Mouse (Mus musculus) intestine, postnatal 0 days (tissue): Measurements from ENCODE around the gene Srm. TPM values are rescaled to one million over a fixed set of nuclear protein-coding genes. Genes with fewer than 3 reads are reported as not detected.
A peak's percentile ranks its signal among the peaks of the same experiment; 100 is the strongest.

Source experiments
- ATAC-seq: fragments of 200-750 bp; cut with Nextera tagmentation; 2 replicates; pipeline ENCODE4 v1.8.0; 2017; ENCODE audit warnings: mild to moderate bottlenecking, moderate TSS enrichment, moderate library complexity
- H3K27ac ChIP-seq: fragments of 300-500 bp; sonication (generic); 2 replicates; pipeline ENCODE4 v1.5.1; 2014; ENCODE audit warnings: mild to moderate bottlenecking, low read depth, low read length, moderate library complexity
- H3K27me3 ChIP-seq: fragments of 300-500 bp; sonication (generic); replicated peaks from 2 replicates; pipeline ENCODE4 v1.6.1; 2014; ENCODE audit warnings: low read length, mixed read lengths; ENCODE audit not compliant: control insufficient read depth, insufficient read depth
- H3K36me3 ChIP-seq: fragments of 300-500 bp; sonication (generic); 2 replicates; pipeline ENCODE4 v1.6.1; 2014; ENCODE audit warnings: mild to moderate bottlenecking, moderate library complexity; ENCODE audit not compliant: control insufficient read depth, insufficient read depth
- H3K4me1 ChIP-seq: fragments of 300-500 bp; sonication (generic); replicated peaks from 2 replicates; pipeline ENCODE4 v1.6.1; 2014; ENCODE audit warnings: antibody characterized with exemption, low read length, mixed read lengths; ENCODE audit not compliant: control insufficient read depth, insufficient read depth
- H3K4me2 ChIP-seq: fragments of 300-500 bp; sonication (generic); replicated peaks from 2 replicates; pipeline ENCODE4 v1.6.1; 2014; ENCODE audit warnings: low read depth, mild to moderate bottlenecking, moderate library complexity
- H3K4me3 ChIP-seq: fragments of 300-500 bp; sonication (generic); 2 replicates; pipeline ENCODE4 v1.5.1; 2014; ENCODE audit warnings: low read depth, low read length
- H3K9ac ChIP-seq: fragments of 300-500 bp; sonication (generic); 2 replicates; pipeline ENCODE4 v1.6.1; 2014; ENCODE audit warnings: mild to moderate bottlenecking, low read depth, low read length
- H3K9me3 ChIP-seq: fragments of 300-500 bp; sonication (generic); 2 replicates; pipeline ENCODE4 v1.6.1; 2016; ENCODE audit warnings: mixed run types; ENCODE audit not compliant: control insufficient read depth
- CTCF ChIP-seq: sonication (generic); IDR thresholded peaks from 2 replicates; pipeline ENCODE4 v1.5.1; 2016; ENCODE audit warnings: low read depth, mild to moderate bottlenecking, control low read depth, antibody characterized with exemption, moderate library complexity
- WGBS: fragments of 180-500 bp; shearing (Covaris S2); extraction: QIAGEN DNeasy Blood & Tissue Kit; methylation state at CpG from one replicate; pipeline ENCODE4 v1.1.7; 2014; 5-methylcytosine and 5-hydroxymethylcytosine counted together
- polyA plus RNA-seq: library from polyadenylated mRNA; unstranded; fragments of >200 nt; fragmentation: Nextera tagmentation; extraction: Ambion mirVana; gene quantifications from 2 replicates; pipeline ENCODE4 v1.2.1, GENCODE M21; 2015

Srm gene
- polyA plus RNA-seq, 1 experiment from 2014 or later = 50.5 TPM

DNA sequence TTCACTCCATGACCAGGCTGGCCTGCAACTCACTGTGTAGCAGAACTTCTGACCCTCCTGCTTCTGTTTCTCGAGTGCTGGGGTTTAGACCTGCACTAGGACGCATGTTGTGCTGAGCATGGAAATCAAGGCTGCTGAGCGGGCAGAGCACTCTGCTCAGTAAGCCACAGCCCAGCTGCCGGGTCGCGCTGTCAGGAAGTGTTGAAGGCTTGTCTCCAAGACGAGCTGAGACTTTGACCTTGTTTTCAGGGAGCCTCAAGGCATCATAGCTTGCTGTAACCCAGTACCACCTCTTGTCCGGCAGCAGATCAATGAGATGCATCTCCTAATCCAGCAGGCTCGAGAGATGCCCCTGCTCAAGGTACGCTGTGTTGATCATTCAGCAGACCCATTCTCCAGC is 21.2 kb upstream of the Srm start:
- no peak overlapping the region for H3K4me2 ChIP-seq
- no peak overlapping the region for H3K4me3 ChIP-seq
- H3K9me3 ChIP-seq = no peaks in the 10 kb centered on the region
- TF ChIP-seq CTCF = no peak
- no peak overlapping the region for H3K9ac ChIP-seq
- no peaks in the 10 kb centered on the region for H3K4me1 ChIP-seq
- H3K27ac ChIP-seq = no peak overlapping the region
- peaks cover 93% of the 10 kb centered on the region for H3K36me3 ChIP-seq
- no peak; the same call in 1 of the 2 replicates for ATAC-seq
- 55% methylated on average over 10 of the region's 10 CpGs for WGBS
- H3K27me3 ChIP-seq = no peaks in the 10 kb centered on the region

DNA sequence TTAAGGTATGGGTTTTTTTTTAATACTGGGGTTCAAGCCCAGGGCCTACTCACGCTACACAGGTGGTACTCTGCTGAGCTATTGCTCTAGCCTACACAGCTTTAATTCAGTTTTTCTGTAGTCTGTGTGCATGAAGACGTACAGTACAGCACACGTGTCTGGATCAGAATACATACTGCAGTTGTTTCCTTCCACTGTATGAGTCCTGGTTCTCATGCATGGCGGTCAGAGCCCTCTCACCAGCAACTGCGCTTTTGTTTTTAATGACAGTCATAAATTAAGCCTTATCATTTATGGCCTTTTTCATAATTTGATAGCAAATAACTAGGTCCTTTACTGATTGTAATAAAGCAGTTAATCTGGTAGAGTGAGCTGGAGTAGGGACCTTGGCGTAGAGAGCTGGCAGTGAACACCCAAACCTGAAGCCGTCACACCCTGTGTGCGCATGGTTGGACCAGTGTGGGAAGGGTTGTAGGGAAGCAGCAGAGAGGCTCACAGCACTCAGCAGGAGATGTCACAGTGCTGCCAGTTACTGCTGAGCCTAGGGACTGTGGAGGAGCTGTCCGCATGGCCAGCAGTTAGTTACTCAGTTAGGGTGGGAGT is 20.5 kb upstream of the Srm start:
- H3K4me2 ChIP-seq = no peak overlapping the region
- ATAC-seq = no peak
- H3K9me3 ChIP-seq = no peaks in the 10 kb centered on the region
- no peaks in the 10 kb centered on the region for H3K4me1 ChIP-seq
- peak overlapping the region; percentile 21; the same call in 1 of the 2 replicates for H3K27ac ChIP-seq
- H3K4me3 ChIP-seq = no peak overlapping the region
- H3K36me3 ChIP-seq = peaks cover 93% of the 10 kb centered on the region
- 55% methylated on average over 9 of the region's 9 CpGs for WGBS
- TF ChIP-seq CTCF = no peak
- no peak overlapping the region for H3K9ac ChIP-seq
- H3K27me3 ChIP-seq = no peaks in the 10 kb centered on the region

DNA sequence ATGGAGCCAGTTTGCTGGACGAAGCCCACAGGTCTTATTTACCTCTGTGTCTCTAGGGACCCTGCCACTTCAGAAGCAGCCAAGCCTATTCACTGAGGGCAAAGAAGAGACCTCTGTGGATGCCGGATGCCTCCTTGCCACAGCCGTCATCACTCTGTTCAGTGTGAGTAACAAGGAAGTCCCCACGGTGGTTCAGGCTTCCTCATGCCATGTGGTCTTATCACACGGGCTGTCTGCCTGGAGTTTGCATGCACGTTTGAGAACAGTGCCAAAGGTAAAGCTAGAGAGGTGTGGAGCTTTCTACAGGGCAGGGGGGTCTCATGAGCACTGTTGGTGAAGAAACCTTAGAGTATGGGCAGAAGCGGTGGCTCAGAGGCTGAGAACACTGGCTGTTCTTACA is 18.1 kb upstream of the Srm start:
- no peak for TF ChIP-seq CTCF
- Histone ChIP-seq H3K27me3 (no peaks in the 10 kb centered on the region), H3K9ac (no peak overlapping the region), H3K4me3 (no peak overlapping the region), H3K36me3 (peaks cover 93% of the 10 kb centered on the region), H3K27ac (no peak overlapping the region), H3K4me2 (no peak overlapping the region), H3K4me1 (no peaks in the 10 kb centered on the region), H3K9me3 (no peaks in the 10 kb centered on the region)
- no peak for ATAC-seq
- WGBS = 85% methylated on average over 7 of the region's 7 CpGs

DNA sequence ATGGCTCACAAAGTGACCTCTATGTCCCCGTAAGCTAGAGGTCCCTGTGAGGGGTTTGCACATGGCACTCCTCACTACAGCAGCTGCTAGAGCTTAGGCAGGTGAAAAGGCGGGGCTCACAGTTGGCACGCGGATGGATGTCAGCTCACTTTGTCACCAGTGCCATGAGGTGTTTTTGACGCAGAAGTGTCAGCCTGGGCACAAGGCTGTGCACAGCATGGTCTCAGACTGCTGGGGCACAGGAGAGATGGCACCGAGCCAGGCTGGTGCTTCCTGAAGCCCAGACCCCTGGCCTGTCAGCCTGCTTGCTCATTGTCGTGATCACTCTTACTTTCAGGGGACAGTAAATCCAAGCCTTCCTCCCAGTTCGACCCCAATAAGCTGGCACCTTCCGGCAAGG is 10.5 kb upstream of the Srm start:
- Histone ChIP-seq H3K9ac (no peak overlapping the region), H3K27ac (no peak overlapping the region), H3K4me2 (no peak overlapping the region), H3K36me3 (peaks cover 69% of the 10 kb centered on the region), H3K9me3 (no peaks in the 10 kb centered on the region), H3K27me3 (no peaks in the 10 kb centered on the region), H3K4me3 (no peak overlapping the region), H3K4me1 (no peaks in the 10 kb centered on the region)
- no peak for ATAC-seq
- no peak for TF ChIP-seq CTCF
- WGBS = 85% methylated on average over 9 of the region's 9 CpGs

DNA sequence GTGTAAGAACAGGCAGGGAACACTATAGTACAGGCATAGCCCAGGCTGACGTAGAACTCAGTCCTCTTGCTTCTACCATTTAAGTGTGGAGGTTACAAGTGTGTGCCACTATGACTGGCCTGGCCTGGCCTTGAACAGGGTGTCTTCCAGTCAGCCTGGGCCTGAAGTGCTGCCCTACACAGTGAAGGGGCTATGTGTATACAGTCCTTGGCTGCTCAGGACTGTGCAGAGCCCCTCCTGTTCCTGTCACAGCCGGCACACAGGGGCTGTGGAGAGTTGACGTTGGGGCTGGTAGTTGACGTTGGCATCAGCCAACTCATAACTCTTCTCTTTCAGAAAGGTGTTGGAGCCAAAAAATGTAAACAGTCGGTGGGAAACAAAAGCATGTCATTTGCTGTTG is 9.9 kb upstream of the Srm start:
- TF ChIP-seq CTCF = no peak
- no peak overlapping the region for H3K9ac ChIP-seq
- peaks cover 62% of the 10 kb centered on the region for H3K36me3 ChIP-seq
- no peaks in the 10 kb centered on the region for H3K9me3 ChIP-seq
- H3K27me3 ChIP-seq = no peaks in the 10 kb centered on the region
- H3K4me2 ChIP-seq = no peak overlapping the region
- H3K4me3 ChIP-seq = no peak overlapping the region
- 85% methylated on average over 5 of the region's 5 CpGs for WGBS
- H3K4me1 ChIP-seq = no peaks in the 10 kb centered on the region
- no peak overlapping the region for H3K27ac ChIP-seq
- no peak for ATAC-seq

DNA sequence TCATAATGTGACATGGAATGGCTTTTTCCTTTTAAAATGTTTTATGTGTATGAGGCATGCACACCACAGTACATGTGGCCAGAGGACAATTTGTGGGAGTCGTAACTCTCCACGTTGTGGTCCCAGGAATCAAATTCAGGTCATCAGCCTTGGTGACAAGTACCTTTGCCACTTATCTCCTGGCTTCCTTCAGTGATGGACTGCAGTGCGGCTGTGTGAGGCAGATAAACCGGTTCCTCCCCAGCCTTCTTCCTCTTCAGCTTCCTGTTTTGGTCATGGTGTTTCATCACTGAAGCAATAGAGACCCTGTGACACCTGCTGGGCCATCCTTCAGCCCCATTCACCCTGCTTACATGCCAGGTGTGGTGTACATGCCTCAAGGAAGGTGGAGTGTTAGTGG is 8.0 kb upstream of the Srm start:
- TF ChIP-seq CTCF = no peak
- Histone ChIP-seq H3K9me3 (no peaks in the 10 kb centered on the region), H3K4me1 (no peaks in the 10 kb centered on the region), H3K27ac (no peak overlapping the region), H3K4me3 (no peak overlapping the region), H3K27me3 (no peaks in the 10 kb centered on the region), H3K9ac (no peak overlapping the region), H3K36me3 (peaks cover 46% of the 10 kb centered on the region), H3K4me2 (no peak overlapping the region)
- WGBS = 51% methylated on average over 4 of the region's 4 CpGs
- ATAC-seq = no peak

DNA sequence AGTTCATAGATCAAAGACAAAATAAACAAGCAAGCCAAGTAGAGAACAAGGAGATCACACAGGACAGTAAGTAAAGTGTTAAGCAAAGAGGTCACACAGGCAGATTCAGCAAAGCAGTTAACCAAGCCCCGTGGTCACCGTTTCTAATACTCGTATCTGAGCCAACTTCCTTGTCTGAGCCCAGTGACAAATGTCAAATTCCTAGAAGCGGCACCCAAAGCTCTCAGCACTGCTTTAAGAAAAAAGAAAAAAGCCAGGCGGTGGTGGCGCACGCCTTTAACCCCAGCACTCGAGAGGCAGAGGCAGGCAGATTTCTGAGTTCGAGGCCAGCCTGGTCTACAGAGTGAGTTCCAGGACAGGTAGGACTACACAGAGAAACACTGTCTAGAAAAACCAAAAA is 4.7 kb upstream of the Srm start:
- TF ChIP-seq CTCF = no peak
- Histone ChIP-seq H3K9ac (no peak overlapping the region), H3K9me3 (no peaks in the 10 kb centered on the region), H3K4me3 (no peak overlapping the region), H3K27ac (no peak overlapping the region), H3K4me2 (no peak overlapping the region), H3K4me1 (no peaks in the 10 kb centered on the region), H3K36me3 (peaks cover 16% of the 10 kb centered on the region), H3K27me3 (no peaks in the 10 kb centered on the region)
- ATAC-seq = no peak
- 61% methylated on average over 9 of the region's 9 CpGs for WGBS
